Mouse (Mus musculus): ENCODE measurements around the gene Spata31d1a.
"Not testable (repeated sequence)": the region's sequence is repeated elsewhere in the genome, so short reads cannot be mapped to it uniquely, and the experiment has no call there.

Spata31d1a gene

DNA sequence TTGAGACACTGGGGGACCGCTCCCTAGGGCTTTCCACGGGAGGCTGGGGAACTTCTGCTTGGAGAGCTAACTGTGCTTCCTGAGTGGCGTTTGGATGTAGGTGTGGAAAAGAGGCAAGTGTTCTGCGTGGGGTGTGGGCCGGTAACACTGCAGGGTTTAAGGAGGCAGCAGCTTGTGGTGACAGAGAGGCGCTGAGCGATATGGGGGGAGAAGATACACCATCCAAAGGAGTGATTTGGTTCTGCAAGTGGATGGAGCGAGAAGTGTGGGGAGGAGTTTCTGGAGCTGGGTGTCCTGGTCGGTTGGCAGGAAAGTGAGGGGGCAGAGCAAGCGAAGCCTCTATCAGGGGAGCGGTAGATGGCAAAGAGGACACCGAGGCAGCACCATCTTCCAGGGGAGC lies 6.6 kb downstream of the Spata31d1a start:
- in situ Hi-C loops (cut with MboI, MseI), result no loop called here

DNA sequence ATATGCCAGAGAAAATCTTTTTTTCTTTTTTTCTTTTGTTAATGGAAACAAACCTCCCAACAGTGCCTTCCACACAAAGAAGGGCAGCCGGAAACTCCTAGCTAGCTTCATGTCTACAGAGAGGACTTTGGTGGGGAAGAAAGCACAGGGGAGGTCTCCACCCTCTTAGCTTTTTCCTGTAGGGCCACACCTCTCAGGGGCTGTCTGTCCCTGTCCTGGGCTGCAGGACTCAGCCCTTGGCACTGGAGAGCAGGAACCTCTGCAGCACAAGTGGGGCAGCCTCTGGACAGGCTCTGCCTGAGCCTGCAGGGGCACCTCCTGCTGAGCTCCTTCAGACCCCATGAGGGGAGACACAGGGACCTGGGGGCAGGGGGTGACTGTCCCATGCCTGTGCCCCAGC lies 10.0 kb downstream of the Spata31d1a start:
- in situ Hi-C loops (cut with MboI, MseI), result not testable (repeated sequence)

DNA sequence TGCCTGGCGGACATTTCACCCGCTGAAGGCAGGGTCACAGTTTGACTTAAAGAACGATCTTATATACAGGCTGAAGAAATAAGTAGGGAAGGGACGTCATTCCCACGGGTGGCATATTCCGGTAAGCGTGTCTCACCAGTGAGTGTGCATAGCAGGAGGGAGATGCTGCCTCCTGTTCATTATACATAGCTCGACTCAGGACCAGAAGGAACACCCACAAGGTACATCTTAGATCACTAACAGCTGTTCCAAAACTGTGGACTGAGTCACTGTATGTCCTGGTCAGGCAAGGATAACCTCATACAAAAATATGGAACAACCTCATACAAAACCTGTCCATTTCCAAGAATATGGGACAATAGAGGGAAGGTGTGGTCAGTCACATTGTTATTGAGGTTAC lies 11.0 kb downstream of the Spata31d1a start:
- in situ Hi-C loops (cut with MboI, MseI), result no loop called here

DNA sequence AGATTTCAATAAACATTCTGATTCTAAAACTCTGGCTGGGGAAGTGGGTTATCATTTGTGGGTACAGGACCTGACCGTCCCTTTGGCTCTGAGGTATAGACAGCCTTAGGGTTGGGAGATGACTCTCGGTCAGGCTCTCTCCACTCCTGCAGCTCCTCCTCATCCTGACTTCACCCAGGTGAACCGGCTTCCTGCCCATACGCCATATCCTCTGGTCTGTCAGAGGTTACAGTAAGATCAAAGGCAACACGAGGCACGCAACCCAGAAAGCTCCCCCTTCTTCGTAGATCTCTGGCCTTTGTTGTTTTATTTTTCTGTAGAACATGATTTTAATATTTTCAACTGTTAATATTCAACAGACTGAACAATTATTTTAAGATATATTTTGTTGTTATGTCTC lies 14.3 kb downstream of the Spata31d1a start:
- in situ Hi-C loops (cut with MboI, MseI), result no loop called here

DNA sequence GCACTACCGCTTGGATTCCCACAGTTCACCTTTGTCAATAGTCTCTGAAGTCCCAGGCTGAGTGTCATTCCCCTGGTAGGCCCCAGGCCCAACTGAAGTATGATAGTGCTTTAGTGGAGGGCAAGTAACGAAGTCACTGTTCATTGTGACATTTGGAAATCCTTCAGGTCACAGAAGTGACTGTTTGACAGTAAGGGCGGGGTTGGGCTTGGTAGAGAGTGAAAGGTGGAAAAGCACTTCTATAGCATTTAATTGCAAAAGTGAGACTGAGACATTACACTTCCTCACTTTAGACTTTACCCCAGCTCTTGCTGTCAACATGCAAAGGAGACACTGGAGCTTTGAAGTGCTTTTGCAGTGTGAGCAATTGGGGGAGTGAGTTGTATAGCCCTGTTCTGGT lies 16.1 kb downstream of the Spata31d1a start, which contains the start of gene 4921517D22Rik:
Gene 4921517D22Rik, minus strand, starts transcription at position 101 of the 400 bp plus-strand sequence.
- in situ Hi-C loops (cut with MboI, MseI), result no loop called here

DNA sequence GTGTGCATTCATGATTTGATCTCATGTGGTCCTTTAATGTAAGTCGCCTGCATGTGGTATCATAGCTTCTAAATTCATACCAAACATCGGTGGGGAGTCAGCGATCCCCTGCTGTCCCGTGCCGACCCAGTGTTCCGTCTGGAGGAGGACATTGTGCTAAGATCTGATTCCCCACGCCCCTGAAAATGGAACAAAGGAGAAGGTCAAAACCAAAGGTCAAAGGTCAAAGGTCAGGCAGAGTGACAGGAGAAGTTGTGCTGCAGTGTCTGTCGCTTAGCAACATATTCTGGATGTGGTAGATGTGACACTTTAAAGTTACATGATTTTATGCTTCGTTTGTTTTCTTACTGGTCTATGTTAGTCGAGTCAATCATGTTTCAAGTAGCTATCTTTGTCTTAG lies 18.7 kb downstream of the Spata31d1a start:
- in situ Hi-C loops (cut with MboI, MseI), result no loop called here

DNA sequence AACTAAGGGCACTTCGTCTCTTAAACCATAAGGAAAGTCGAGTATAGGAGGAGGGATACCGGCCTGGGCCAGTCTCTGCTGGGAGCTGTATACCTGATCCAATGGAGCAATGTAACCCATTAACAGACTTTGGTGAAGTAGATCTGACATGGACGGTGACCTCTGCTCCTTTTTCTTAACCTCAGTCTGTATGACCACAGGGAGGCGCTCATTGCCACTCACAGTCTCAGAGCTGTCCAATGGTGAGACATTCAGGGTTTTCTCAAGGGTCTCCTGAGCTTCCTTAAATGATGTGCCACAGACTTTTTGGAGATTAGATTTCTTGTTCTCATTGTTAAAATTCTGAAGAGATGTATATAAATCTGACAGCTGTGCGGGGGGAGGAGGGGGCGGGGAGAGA lies 19.6 kb downstream of the Spata31d1a start:
- in situ Hi-C loops (cut with MboI, MseI), result no loop called here

DNA sequence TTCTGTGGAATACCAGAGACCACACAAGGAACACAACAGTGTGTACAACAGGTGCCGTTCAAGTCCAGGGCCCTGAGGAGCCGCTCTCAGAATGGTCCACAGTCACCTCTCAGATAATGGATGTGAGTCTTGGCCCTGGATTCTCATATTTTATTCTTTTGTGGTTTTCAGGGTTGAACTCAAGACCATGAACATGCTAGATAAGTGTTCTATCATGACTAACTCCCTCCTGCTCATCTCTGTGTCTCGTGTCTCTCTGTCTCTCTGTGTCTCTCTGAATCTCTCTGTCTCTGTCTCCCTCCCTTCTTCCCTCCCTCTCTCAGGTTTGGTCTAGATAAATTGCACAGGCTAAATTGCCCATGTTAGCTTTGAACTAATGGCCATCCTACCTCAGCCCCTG lies 20.3 kb downstream of the Spata31d1a start:
- in situ Hi-C loops (cut with MboI, MseI), result no loop called here

DNA sequence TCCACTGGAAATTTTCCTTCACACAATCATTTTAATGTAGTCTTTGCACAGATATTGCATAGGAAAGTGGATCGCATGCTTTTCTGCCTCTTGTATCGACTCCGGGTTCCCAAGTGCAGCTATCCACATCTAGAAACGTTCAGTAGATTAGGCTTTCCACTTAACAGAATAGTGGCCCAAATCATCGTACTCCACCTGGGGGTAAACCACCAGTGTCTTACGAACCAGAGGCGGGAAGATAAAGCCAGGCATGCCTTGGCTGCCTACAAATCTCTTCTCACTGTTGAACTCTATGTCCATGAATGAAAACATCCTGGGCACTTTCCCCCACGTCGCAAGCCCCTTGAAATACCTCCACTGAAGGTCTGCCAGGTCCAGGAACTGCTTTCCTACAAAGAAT lies 20.8 kb downstream of the Spata31d1a start:
- in situ Hi-C loops (cut with MboI, MseI), result no loop called here

DNA sequence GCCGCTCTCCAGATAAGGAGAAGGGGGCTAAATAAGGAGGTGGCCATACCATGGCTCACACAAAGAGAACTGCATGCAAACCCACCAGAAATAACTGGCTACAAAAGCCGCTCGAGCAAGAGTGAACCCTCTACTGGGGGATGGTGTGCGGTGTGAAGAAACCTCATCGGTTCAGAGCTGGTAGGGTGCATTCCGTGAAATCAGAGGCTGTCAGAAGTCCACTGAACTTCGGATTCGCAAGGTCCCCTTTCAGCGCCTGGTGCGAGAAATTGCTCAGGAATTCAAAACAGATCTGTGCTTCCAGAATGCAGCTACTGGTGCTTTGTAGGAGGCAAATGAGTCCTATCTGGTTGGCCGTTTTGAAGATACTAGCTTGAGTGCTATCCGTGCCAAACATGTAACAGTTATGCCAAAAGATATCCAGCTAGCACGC lies 21.8 kb downstream of the Spata31d1a start:
- in situ Hi-C loops (cut with MboI, MseI), result no loop called here

DNA sequence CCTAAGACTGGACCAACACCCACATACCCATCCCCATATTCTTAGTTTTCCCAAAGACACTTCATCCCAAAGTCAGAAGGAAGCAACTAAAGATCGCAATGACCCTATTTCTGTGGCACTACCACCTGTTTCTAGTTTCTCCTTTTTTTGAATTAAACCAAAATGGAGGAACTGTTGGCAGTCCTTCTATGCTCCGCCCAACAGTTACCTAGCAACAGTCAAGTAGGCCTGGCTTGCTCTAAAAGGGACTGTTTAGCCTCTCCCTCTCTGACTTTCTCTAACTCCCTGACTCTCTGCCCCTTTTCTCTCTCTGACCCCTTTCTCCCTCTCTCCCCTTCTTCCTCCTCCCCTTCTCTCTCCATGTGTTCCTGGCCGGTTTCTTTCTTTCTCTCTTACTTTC lies 24.9 kb downstream of the Spata31d1a start:
- in situ Hi-C loops (cut with MboI, MseI), result no loop called here

DNA sequence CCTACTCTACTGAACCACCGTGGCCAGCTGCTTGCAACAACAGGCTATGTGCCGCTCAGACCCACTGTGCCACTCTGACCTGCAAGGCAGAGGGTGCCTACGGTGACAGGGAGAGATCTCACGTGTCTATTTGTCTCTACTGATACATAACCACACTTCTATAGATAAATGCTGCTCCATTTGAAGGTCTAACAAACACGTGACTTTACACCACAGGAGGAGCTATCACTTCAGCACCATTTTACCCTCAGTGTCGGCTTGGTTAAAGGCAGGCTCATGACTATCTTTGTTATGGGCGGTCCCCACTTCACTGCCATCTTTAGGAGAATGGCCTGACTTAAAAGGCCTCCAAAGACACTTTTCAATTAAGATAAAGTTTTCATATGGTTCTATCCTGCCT lies 27.5 kb downstream of the Spata31d1a start:
- in situ Hi-C loops (cut with MboI, MseI), result no loop called here

DNA sequence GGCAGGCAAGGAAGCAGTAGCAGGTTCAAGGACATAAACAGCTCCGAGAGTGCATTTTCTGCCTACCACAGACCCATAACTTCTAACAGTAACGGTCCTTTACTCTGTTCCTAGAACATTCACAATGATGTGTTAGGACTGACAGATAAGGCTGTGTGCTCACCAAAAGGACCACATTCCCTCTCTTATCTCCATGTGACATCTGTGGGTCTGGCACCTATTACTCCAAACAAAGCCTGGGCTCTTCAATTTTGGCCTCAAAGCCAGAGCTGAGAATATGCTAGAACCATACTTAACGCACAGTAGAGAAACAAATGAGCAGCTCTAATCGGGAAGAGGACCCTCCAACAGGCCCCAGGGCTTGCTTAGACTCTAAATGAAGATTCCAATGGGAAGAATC lies 30.2 kb downstream of the Spata31d1a start:
- in situ Hi-C loops (cut with MboI, MseI), result no loop called here

DNA sequence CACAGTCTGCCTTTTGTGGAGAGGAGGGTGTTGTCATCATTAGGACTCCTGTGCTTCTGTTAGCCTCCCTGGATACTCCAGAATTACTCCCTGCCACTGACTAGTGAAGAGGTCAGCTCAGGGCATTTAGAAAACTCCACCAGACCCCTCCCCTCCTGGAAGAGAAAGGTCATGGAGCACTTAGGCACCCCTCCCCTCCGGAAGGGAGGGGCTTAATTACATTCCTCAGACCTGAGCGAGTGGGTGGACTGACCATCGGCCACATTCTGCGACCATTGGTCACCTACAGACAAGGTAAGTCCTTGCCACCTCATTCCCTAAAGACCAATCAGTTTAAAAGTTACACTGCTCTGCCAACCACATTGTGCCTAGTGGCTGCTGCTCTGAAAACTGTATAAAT lies 30.8 kb downstream of the Spata31d1a start:
- in situ Hi-C loops (cut with MboI, MseI), result no loop called here

DNA sequence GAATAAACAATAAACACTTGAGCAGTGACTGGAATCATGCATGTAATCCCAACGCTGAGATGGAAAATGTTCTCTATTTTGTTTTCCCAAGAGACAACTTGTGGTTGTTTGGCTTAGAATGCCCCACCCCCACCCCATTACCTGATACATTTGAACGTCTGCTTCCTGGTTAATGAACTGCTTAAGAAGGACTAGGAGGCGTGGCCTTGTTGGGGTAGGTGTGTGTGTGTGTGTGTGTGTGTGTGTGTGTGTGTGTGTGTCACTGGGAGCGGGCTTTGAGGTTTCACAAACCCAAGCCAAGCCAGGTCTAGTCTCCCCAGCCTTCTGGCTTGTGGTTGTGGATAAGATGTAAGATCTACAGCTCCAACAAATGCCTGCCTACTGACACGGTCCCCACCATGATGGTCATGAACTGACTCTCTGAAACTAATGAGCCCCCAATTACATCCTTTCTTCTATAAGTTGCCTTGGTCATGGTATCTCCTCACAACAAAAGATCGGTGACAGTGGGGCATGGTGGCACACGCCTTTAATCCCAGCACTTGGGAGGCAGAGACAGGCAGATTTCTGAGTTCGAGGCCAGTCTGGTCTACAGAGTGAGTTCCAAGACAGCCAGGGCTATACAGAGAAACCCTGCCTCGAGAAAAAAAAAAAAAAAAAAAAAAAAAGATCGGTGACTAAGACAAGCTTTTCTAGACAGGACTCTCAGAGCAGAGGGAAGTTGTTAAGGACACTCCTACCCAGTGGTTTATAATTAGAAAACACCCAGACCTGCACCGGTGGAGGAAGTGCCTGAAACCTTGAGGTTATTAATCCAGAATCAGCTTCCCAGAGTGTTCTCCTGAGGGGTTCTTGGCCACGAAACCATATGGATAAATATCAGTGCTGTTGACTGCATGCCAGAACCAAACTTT lies 33.6 kb downstream of the Spata31d1a start:
- in situ Hi-C loops (cut with MboI, MseI), result no loop called here

DNA sequence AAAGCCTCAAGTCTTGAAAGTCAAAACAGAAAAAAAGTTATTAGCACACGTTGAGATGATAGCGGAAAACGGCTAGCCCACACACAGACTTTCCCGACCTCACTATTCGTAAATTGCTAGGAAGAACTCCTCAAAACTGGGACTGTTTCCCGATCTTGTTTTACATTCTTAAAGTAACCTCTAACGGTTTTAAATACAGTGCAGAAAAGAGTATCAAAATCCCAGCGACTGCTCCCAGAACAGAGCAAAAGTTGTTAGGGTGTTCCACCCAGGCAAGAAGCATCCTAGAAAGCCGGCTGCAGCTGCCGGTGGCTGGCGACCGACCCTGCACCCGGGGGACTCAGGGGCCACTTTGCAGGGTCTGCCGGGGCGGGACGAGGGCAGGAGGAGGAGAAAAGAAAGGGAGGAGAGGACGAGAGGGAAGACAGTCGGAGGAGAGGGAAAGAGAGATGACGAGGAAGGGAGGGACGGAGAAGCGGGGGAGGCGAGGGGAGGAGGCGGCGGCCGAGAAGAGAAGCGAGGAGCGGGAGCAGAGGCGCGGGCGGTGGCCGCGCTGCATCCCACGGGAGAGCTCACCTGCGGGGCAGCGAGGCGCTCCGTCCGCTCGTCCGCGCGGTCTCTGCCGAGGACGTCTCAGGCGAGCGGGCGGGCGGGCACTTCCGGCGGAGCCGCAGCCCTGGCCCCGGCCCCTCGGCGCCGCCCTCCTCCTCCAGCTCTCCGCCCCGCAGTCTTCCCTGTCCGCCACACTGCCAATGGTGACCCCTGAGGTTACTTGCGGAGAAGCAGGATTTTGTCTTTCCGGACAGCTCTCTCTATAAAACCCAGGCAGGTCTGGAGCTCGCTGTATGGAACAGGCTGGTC lies 34.7 kb downstream of the Spata31d1a start, which contains the start of gene Golm1:
Gene Golm1, minus strand, starts transcription at position 661 of the 861 bp plus-strand sequence.
- in situ Hi-C loops (cut with MboI, MseI), result no loop called here

DNA sequence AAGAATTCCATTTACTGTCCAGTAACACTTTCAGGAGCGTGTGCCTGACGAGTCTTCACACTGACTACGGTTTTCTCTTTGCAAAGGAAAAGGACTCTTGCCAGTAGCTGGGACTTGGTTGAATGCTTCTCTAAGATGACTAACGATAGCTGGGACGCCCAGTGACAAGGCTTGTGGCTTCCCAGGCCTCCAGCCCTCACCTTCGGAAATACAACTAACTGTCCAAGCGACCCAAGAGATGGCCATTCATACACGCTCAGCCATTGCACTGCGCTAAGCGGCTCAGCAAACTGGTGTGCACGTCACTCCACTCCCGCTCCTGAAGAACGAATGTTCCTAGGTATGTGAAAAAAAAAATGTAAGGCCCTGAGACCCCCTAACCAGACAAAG lies 35.4 kb downstream of the Spata31d1a start:
- in situ Hi-C loops (cut with MboI, MseI), result no loop called here

DNA sequence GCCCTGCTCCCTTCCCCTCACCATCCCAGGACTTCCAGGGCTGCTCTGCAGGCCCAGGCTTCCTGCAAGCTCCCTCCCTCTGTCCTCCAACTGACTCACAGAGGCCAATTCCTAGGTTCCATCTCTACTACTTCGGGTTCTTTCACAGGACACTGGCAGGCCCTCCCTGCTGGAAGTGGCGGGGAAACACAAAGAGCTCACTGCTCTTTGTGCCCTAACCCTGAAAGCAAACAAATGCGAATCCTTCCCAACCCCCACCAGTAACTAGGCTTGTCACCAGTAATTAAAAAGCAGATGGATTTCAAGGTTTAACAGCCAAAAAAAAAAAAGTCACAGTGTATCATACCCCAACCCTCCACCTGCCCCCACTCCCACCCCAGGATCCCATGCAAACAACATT lies 35.9 kb downstream of the Spata31d1a start:
- in situ Hi-C loops (cut with MboI, MseI), result no loop called here

DNA sequence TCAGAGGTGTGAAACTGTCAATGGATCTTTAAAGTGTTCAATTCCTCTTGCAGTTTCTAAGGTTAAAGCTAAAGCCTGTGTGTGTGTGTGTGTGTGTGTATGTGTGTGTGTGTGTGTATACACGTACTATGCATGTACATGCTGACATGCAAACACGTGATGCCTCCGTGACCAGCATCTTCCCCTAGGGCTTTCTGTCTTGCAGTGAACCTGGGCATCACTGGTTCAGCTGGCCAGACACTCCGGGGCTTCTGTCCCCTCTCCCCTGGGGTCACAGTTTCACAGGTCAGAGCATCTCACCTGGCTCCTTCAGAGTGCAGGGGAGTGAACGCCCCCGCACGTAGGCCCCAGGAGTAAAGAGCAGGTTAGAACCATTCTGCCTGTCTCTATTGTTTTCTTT lies 36.5 kb downstream of the Spata31d1a start:
- in situ Hi-C loops (cut with MboI, MseI), result no loop called here

DNA sequence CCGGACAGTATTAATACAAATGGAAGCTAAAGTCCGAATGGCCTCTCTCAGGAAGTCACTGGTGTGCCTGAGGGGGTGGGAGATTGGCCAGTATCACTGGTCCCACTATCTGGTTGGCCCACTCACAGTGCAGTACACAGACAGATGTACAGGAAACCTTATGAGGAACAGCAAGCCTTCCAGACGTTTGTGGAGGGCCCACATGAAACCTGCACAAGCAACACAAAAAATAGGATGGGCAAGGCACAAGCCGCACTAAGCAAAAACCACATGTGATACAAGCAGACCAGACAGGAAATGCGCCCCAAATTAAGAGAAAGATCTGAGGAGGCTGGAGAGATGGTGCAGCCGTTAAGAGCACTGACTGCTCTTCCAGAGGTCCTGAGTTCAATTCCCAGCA lies 37.9 kb downstream of the Spata31d1a start:
- in situ Hi-C loops (cut with MboI, MseI), result no loop called here

DNA sequence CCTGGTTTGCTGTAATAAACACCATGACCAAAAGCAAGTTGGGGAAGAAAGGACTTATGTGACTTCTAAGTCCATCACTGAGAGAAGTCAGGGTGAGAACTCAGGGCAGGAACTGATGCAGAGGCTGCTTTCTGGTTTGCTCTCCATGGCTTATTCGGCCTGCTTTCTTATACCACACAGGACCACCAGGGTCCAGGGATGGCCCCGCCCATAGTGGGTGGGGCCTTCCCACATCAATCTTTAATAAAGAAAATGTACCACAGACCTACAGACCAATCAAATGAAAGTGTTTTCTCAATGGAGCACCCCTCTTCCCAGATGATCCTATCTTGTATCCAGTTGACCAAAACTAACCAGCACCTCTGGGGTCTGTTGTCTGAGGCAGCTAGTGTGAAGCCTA lies 38.6 kb downstream of the Spata31d1a start:
- in situ Hi-C loops (cut with MboI, MseI), result no loop called here

DNA sequence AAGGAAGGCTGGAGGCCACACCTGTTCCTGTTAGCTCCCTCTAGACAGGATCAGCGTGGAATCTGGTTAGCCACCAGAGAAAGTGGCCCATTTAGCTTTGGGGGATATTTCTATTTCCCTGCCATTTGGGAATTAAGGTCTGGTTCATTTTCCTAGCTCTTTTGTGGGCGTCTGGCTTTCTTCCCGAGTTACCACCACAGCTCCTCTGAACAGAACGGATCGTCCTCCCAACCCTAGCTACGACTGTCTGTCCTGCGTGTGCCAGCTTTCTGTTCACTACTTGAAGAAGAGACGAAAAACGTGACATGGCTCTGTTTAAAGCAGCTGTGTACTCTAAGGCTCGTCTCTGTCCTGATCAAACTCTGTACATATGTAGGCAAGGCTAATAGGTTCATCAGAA lies 40.2 kb downstream of the Spata31d1a start:
- in situ Hi-C loops (cut with MboI, MseI), result no loop called here
